Mouse (Mus musculus) forebrain, embryonic 16.5 days (tissue): Measurements from ENCODE around the gene Tmem176b. TPM values are rescaled to one million over a fixed set of nuclear protein-coding genes. Genes with fewer than 3 reads are reported as not detected.

ENCODE experiments used
- ATAC-seq: fragments of 200-750 bp; cut with Nextera tagmentation; 2 replicates; pipeline ENCODE4 v1.8.0; 2017; ENCODE audit warnings: mild to moderate bottlenecking, moderate library complexity
- H3K27ac ChIP-seq: fragments of 300-500 bp; sonication (generic); 2 replicates; pipeline ENCODE4 v1.5.1; 2014; ENCODE audit warnings: low read length, control low read depth
- H3K27me3 ChIP-seq: fragments of 300-500 bp; sonication (generic); replicated peaks from 2 replicates; pipeline ENCODE4 v1.6.1; 2014; ENCODE audit warnings: low read length; ENCODE audit not compliant: control insufficient read depth, insufficient read depth
- H3K36me3 ChIP-seq: fragments of 300-500 bp; sonication (generic); 2 replicates; pipeline ENCODE4 v1.6.1; 2014; ENCODE audit not compliant: control insufficient read depth, insufficient read depth
- H3K4me1 ChIP-seq: fragments of 300-500 bp; sonication (generic); replicated peaks from 2 replicates; pipeline ENCODE4 v1.6.1; 2014; ENCODE audit warnings: low read length; ENCODE audit not compliant: control insufficient read depth, insufficient read depth
- H3K4me2 ChIP-seq: fragments of 300-500 bp; sonication (generic); 2 replicates; pipeline ENCODE4 v1.6.1; 2014; ENCODE audit warnings: mild to moderate bottlenecking, low read length, control low read depth
- H3K4me3 ChIP-seq: fragments of 300-500 bp; sonication (generic); replicated peaks from 2 replicates; pipeline ENCODE4 v1.5.1; 2014; ENCODE audit warnings: mild to moderate bottlenecking, low read length, control low read depth
- H3K9ac ChIP-seq: fragments of 300-500 bp; sonication (generic); replicated peaks from 2 replicates; pipeline ENCODE4 v1.6.1; 2014; ENCODE audit warnings: low read depth, low read length, control low read depth
- H3K9me3 ChIP-seq: fragments of 300-500 bp; sonication (generic); 2 replicates; pipeline ENCODE4 v1.6.1; 2016; ENCODE audit warnings: low read length; ENCODE audit not compliant: control insufficient read depth
- WGBS: fragments of 180-500 bp; shearing (Covaris S2); extraction: QIAGEN DNeasy Blood & Tissue Kit; methylation state at CpG from one replicate; pipeline ENCODE4 v1.1.7; 2014; 5-methylcytosine and 5-hydroxymethylcytosine counted together
- polyA plus RNA-seq: library from polyadenylated mRNA; unstranded; fragments of >200 nt; fragmentation: Nextera tagmentation; extraction: Ambion mirVana; gene quantifications from 2 replicates; pipeline ENCODE4 v1.2.1, GENCODE M21; 2015

Gene Tmem176b
- polyA plus RNA-seq, 1 experiment from 2014 or later, result 80.9 TPM

DNA sequence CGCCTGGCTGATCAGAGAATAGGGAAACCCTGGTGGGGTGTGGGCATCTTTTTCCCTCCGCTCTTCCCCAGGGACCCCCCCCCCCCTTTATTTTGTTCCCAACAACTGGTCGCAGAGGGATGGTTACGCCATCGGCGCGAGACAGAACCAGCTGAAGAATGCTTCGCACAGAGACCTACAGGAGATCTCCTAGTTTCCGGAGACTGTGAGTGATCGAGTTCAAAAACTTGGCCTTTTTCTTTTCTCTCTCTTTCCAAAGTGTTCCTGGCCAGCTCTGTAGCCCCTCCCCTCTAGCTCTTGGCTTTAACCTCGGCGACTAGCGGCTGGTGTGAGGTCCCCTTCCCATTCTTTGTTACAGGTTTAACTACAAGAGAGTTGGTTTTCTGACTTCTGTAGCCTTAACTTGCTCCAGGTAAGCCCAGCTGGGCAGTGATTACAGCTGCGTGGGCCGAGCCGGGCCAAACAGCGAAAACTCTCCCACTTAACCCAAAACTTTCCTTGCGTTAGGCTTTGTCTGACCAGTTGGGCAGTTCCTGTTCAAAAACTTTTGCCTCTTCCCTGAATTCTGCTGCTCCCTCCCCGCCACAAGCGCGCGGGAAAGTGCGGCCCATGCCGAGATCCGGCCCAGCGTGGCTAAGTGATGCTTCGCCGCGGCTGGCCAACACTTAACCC, 10.7 kb upstream of the Tmem176b start:
- H3K9ac ChIP-seq, result no peak overlapping the region; the same call in 1 of the 2 replicates
- peaks cover 7% of the 10 kb centered on the region for H3K4me1 ChIP-seq
- H3K27ac ChIP-seq, result no peak overlapping the region
- no peaks in the 10 kb centered on the region for H3K27me3 ChIP-seq
- ATAC-seq, result no peak
- H3K4me3 ChIP-seq, result peak overlapping the region; percentile 27
- no peaks in the 10 kb centered on the region for H3K36me3 ChIP-seq
- under 1% methylated on average over 29 of the region's 29 CpGs for WGBS
- H3K4me2 ChIP-seq, result peak overlapping the region; percentile 49
- H3K9me3 ChIP-seq, result no peaks in the 10 kb centered on the region

DNA sequence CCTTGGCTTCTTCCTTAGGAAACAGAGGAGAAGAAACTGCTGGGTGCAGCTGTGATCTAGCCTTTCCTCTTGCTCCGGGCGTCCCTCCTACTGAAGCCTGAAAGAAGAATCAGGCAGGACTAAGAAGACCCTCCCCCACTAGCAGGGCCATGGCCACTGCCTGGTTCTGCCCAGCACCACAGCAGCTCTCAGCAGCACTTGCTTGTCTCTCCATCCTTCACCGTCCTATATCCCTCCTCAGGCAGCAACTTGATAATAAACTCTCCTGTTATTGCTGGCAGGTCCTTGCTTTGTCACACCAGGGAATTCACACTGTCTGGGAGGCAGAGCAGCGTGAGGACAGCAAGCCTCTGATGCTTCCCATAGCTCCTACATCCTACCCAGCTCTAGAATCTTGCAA, 3.8 kb upstream of the Tmem176b start:
- no peak overlapping the region for H3K4me3 ChIP-seq
- no peak overlapping the region for H3K9ac ChIP-seq
- WGBS, result 68% methylated on average over 4 of the region's 4 CpGs
- no peaks in the 10 kb centered on the region for H3K9me3 ChIP-seq
- no peaks in the 10 kb centered on the region for H3K36me3 ChIP-seq
- H3K27me3 ChIP-seq, result no peaks in the 10 kb centered on the region
- H3K27ac ChIP-seq, result no peak overlapping the region
- H3K4me1 ChIP-seq, result peaks cover 22% of the 10 kb centered on the region
- no peak for ATAC-seq
- H3K4me2 ChIP-seq, result no peak overlapping the region

DNA sequence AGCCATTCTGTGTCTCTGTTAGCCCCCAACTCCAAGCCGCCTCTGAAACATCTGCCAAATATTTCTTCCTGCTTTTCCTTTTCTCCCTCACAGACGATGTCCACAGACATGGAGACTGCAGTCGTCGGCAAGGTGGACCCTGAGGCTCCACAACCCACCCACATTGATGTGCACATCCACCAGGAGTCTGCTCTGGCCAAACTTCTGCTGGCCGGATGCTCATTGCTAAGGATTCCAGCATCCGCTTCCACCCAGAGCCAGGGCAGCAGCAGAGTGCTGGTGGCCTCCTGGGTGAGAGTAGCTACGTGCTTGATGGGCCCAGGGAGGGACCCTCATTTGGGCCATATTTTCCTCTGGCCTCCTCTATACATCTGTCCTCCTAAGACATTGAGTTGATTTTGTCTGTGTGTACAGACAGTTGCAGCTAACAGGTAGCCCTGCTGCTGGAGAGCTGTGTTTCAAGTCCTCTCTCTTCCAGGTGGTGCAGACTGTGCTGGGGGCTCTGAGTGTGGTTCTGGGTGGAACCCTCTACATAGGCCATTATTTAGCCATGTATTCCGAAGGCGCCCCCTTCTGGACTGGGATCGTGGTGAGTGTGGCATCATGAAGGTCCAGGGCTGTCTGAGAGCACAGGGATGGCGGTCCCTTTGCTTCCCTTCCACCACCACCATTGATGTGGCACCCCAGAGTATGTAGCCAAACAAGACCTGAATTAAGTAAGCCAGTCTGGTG, 981 bp upstream of the Tmem176b start:
- Histone ChIP-seq H3K9me3 (no peaks in the 10 kb centered on the region), H3K4me1 (peaks cover 36% of the 10 kb centered on the region), H3K27ac (no peak overlapping the region), H3K27me3 (no peaks in the 10 kb centered on the region), H3K36me3 (no peaks in the 10 kb centered on the region), H3K9ac (no peak overlapping the region), H3K4me2 (no peak overlapping the region; the same call in 1 of the 2 replicates), H3K4me3 (no peak overlapping the region)
- no peak for ATAC-seq
- WGBS, result 69% methylated on average over 11 of the region's 11 CpGs

DNA sequence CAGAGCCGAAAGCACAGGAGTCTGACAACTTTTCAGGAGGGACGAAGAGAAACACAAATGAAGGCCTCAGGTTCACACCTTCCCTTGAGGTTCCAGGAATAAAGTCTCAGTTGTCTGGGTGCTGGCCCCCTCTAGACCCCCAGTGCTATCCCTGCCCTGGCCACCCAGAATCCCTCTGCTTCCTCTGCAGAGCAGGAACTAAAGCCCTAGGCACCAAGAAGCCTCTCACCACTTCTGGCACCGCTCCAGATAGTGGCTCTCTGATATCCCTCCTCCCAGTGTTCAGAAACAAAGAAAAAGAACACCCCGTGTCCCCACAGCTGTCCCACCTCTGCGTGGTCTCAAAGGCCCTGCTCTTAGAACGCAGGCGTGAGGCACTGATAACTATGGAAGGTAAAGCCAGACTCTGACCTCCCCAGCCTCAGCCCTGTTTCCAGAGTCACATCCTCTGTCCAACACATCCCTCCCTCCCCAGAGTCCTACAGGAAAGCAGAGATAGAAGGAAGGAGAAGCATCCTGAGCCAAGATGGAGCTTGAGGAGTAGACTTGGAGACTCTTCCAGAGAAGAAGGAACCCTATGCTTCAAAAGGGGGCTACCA, 826 bp downstream of the Tmem176b start, which contains the start of gene Tmem176a:
Gene Tmem176a (plus strand): TSS at position 549 of the 599 bp plus-strand sequence.
- peak; percentile 18 for ATAC-seq
- H3K9me3 ChIP-seq, result no peaks in the 10 kb centered on the region
- peak within 1 kb of the TSS; percentile 73 for H3K27ac ChIP-seq
- peak within 1 kb of the TSS; percentile 49 for H3K9ac ChIP-seq
- H3K36me3 ChIP-seq, result no peaks in the 10 kb centered on the region
- 14% methylated on average over 7 of the region's 7 CpGs for WGBS
- peak within 1 kb of the TSS; percentile 44 for H3K4me3 ChIP-seq
- no peaks in the 10 kb centered on the region for H3K27me3 ChIP-seq
- H3K4me1 ChIP-seq, result peaks cover 36% of the 10 kb centered on the region
- peak within 1 kb of the TSS; percentile 52 for H3K4me2 ChIP-seq

DNA sequence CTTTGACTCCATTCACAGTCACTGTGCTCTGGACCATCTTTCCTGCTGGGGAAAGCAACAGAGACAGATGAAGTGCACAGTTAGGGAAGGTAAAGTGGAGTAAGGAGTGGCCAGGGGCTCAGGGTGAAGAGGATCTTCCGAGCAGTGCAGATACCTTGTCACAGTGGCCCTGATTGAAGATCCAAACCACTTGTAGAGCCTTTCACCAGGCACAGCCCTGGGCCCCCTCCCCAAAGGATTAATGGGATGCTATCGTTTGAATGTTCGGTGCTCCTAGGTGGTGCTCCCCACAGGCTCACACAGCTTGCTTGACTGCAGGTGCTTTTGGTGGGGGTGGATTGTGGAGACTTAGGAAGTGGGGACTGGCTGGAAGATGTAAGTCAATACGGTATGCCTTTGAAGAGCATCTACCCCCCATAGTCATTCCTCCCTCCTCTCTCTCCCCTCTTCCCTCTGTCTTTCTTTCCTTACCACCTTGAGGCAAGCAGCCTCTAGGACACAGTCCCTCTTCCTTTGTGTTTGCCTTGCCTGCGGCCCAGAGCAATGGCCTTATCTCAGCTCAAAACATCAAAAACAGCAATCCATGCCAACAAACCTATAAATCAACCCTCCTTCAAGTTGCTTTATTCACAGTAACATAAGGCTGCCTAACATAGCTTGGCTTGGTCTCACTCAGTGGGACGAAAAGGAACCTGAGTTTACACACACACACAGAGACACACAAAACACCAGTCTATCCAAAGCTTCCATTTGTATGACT, 2.8 kb downstream of the Tmem176b start:
- Histone ChIP-seq H3K27ac (no peak overlapping the region), H3K4me2 (no peak overlapping the region), H3K4me1 (peaks cover 36% of the 10 kb centered on the region), H3K4me3 (no peak overlapping the region), H3K27me3 (no peaks in the 10 kb centered on the region), H3K9me3 (no peaks in the 10 kb centered on the region), H3K36me3 (peaks cover 2% of the 10 kb centered on the region; the same call in 1 of the 2 replicates), H3K9ac (no peak overlapping the region)
- WGBS, result 76% methylated on average over 6 of the region's 6 CpGs
- no peak for ATAC-seq

DNA sequence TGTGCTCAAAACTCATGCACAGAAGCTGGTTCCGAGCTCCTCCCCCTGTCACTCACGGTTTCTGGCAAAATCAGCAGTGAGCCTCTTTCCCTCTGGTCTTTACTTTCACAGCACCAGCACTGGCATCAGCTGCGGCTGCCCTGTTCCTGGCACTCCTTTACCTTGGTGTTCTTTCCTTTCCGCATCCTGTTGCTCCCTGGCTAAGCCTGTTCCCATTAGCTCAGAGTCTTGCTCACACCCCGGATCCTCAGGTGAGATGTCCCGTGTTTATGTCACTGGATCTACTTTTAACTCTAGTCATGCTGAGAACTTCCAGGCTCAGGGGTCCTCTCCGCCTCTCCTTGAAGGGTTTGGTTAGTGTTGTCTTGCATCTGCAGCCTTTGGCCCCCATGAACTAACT, 3.8 kb downstream of the Tmem176b start:
- peaks cover 6% of the 10 kb centered on the region; the same call in 1 of the 2 replicates for H3K36me3 ChIP-seq
- 83% methylated on average over 7 of the region's 7 CpGs for WGBS
- no peaks in the 10 kb centered on the region for H3K9me3 ChIP-seq
- peaks cover 36% of the 10 kb centered on the region for H3K4me1 ChIP-seq
- ATAC-seq, result no peak
- no peaks in the 10 kb centered on the region for H3K27me3 ChIP-seq
- H3K27ac ChIP-seq, result no peak overlapping the region
- no peak overlapping the region for H3K9ac ChIP-seq
- H3K4me3 ChIP-seq, result no peak overlapping the region
- H3K4me2 ChIP-seq, result no peak overlapping the region

DNA sequence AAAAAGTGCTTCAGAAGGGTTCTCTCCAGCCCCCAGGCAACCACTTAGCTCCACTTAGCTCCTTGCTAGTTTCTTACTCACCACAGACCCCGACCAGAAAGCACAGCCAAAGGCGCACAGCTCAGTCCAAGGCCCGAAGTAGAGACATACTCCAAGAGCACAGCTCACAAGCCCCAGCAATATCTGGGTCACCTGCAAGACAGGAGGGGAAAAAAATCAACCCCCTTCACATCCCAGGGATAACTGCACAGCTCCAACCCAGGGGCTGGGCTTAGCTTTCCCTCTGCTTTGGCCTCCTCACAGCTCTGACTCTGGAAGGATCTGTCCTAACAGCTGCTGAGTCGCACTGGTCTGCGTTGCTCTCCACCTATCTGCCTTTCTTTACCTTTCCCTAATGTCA, 5.2 kb downstream of the Tmem176b start:
- Histone ChIP-seq H3K9me3 (no peaks in the 10 kb centered on the region), H3K4me2 (no peak overlapping the region), H3K27ac (no peak overlapping the region), H3K4me1 (peaks cover 25% of the 10 kb centered on the region), H3K27me3 (no peaks in the 10 kb centered on the region), H3K4me3 (no peak overlapping the region), H3K9ac (no peak overlapping the region), H3K36me3 (peaks cover 6% of the 10 kb centered on the region; the same call in 1 of the 2 replicates)
- no peak for ATAC-seq
- WGBS, result 89% methylated on average over 5 of the region's 5 CpGs

DNA sequence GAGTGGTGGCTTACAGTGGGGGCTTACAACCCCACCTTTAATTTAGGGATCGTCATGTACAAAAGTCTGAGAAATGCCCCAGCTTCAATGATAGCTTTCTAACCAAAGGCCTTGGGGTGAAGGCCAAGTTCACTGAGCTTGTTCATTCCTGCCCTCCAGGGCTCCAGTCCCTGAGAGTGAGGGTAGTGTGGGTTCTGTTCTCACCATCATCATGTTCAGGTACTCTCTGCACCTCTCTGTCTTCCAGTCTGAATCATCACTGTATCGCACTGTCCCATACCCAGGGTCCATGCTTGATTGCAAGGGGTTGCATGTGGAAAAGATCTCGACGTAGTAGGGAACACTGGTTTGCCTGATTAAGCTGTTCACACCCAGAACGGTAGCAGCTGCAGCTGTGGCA, 6.1 kb downstream of the Tmem176b start:
- H3K4me2 ChIP-seq, result no peak overlapping the region
- H3K27me3 ChIP-seq, result no peaks in the 10 kb centered on the region
- H3K27ac ChIP-seq, result no peak overlapping the region
- ATAC-seq, result no peak
- H3K9me3 ChIP-seq, result no peaks in the 10 kb centered on the region
- H3K36me3 ChIP-seq, result peaks cover 6% of the 10 kb centered on the region; the same call in 1 of the 2 replicates
- H3K4me1 ChIP-seq, result peaks cover 16% of the 10 kb centered on the region
- no peak overlapping the region for H3K4me3 ChIP-seq
- no peak overlapping the region for H3K9ac ChIP-seq
- WGBS, result 90% methylated on average over 5 of the region's 5 CpGs

DNA sequence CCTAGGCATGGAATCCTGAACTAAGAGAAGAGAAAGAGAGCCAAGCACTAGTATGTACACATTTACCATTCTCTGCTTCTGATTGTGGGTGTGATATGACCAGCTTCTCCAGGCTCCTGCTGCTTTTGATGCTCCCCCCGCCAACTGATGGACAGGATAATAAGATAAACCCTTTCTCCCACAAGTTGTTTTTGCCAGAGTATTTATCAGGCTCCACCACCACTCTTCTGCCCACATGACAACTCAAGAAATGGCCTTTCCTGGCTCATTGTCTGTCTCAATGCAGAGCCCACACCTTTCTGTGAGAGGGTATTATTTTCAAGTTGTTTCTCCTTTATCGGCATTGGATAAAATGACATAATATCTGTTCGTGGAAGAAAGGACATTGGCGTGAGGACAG, 7.8 kb downstream of the Tmem176b start:
- ATAC-seq, result no peak
- Histone ChIP-seq H3K4me2 (no peak overlapping the region), H3K36me3 (peaks cover 6% of the 10 kb centered on the region; the same call in 1 of the 2 replicates), H3K4me3 (no peak overlapping the region), H3K27ac (no peak overlapping the region), H3K4me1 (peaks cover 4% of the 10 kb centered on the region), H3K27me3 (no peaks in the 10 kb centered on the region), H3K9me3 (no peaks in the 10 kb centered on the region), H3K9ac (no peak overlapping the region)
- WGBS, result 94% methylated on average over 4 of the region's 4 CpGs
